Mouse (Mus musculus) intestine, postnatal 0 days (tissue): ENCODE results near the gene Gzme. TPM values are rescaled to one million over a fixed set of nuclear protein-coding genes. Genes with fewer than 3 reads are reported as not detected.

Source experiments
- ATAC-seq: fragments of 200-750 bp; cut with Nextera tagmentation; 2 replicates; pipeline ENCODE4 v1.8.0; 2017; ENCODE audit warnings: mild to moderate bottlenecking, moderate TSS enrichment, moderate library complexity
- H3K27ac ChIP-seq: fragments of 300-500 bp; sonication (generic); 2 replicates; pipeline ENCODE4 v1.5.1; 2014; ENCODE audit warnings: mild to moderate bottlenecking, low read depth, low read length, moderate library complexity
- H3K27me3 ChIP-seq: fragments of 300-500 bp; sonication (generic); replicated peaks from 2 replicates; pipeline ENCODE4 v1.6.1; 2014; ENCODE audit warnings: low read length, mixed read lengths; ENCODE audit not compliant: control insufficient read depth, insufficient read depth
- H3K36me3 ChIP-seq: fragments of 300-500 bp; sonication (generic); 2 replicates; pipeline ENCODE4 v1.6.1; 2014; ENCODE audit warnings: mild to moderate bottlenecking, moderate library complexity; ENCODE audit not compliant: control insufficient read depth, insufficient read depth
- H3K4me1 ChIP-seq: fragments of 300-500 bp; sonication (generic); replicated peaks from 2 replicates; pipeline ENCODE4 v1.6.1; 2014; ENCODE audit warnings: antibody characterized with exemption, low read length, mixed read lengths; ENCODE audit not compliant: control insufficient read depth, insufficient read depth
- H3K4me2 ChIP-seq: fragments of 300-500 bp; sonication (generic); replicated peaks from 2 replicates; pipeline ENCODE4 v1.6.1; 2014; ENCODE audit warnings: low read depth, mild to moderate bottlenecking, moderate library complexity
- H3K4me3 ChIP-seq: fragments of 300-500 bp; sonication (generic); 2 replicates; pipeline ENCODE4 v1.5.1; 2014; ENCODE audit warnings: low read depth, low read length
- H3K9ac ChIP-seq: fragments of 300-500 bp; sonication (generic); 2 replicates; pipeline ENCODE4 v1.6.1; 2014; ENCODE audit warnings: mild to moderate bottlenecking, low read depth, low read length
- H3K9me3 ChIP-seq: fragments of 300-500 bp; sonication (generic); 2 replicates; pipeline ENCODE4 v1.6.1; 2016; ENCODE audit warnings: mixed run types; ENCODE audit not compliant: control insufficient read depth
- CTCF ChIP-seq: sonication (generic); IDR thresholded peaks from 2 replicates; pipeline ENCODE4 v1.5.1; 2016; ENCODE audit warnings: low read depth, mild to moderate bottlenecking, control low read depth, antibody characterized with exemption, moderate library complexity
- WGBS: fragments of 180-500 bp; shearing (Covaris S2); extraction: QIAGEN DNeasy Blood & Tissue Kit; methylation state at CpG from one replicate; pipeline ENCODE4 v1.1.7; 2014; 5-methylcytosine and 5-hydroxymethylcytosine counted together
- microRNA-seq: library from miRNA; unstranded; fragments of <30 nt; microRNA quantifications from one replicate; pipeline ENCODE4, GENCODE M21; 2016
- polyA plus RNA-seq: library from polyadenylated mRNA; unstranded; fragments of >200 nt; fragmentation: Nextera tagmentation; extraction: Ambion mirVana; gene quantifications from 2 replicates; pipeline ENCODE4 v1.2.1, GENCODE M21; 2015

Gene Gzme
- polyA plus RNA-seq, 1 experiment from 2014 or later: not detected

- Histone ChIP-seq H3K4me2 (no peak within 1 kb of the TSS), H3K9ac (no peak within 1 kb of the TSS), H3K36me3 (no peaks in the 10 kb centered on the region), H3K27ac (no peak within 1 kb of the TSS), H3K4me1 (no peaks in the 10 kb centered on the region), H3K9me3 (no peaks in the 10 kb centered on the region), H3K27me3 (no peaks in the 10 kb centered on the region), H3K4me3 (no peak within 1 kb of the TSS)
- no peak for TF ChIP-seq CTCF
- no peak for ATAC-seq
- whole genome bisulfite sequencing: 66% methylated on average over 10 of the region's 10 CpGs
These were observed 18.0 kb downstream of the Gzme start, which contains the start of gene Ctsg for GRCm38 (mm10) chr14:56102386-56102785. Gene Ctsg (minus strand): TSS chr14:56102574.

GRCm38 (mm10) chr14:56098940-56099339, 21.5 kb downstream of the Gzme start:
- Histone ChIP-seq H3K9me3 (no peaks in the 10 kb centered on the region), H3K4me3 (no peak overlapping the region), H3K4me1 (no peaks in the 10 kb centered on the region), H3K4me2 (no peak overlapping the region), H3K27ac (no peak overlapping the region), H3K27me3 (no peaks in the 10 kb centered on the region), H3K9ac (no peak overlapping the region), H3K36me3 (no peaks in the 10 kb centered on the region)
- ATAC-seq: no peak
- TF ChIP-seq CTCF: peak; percentile 68
- WGBS: 79% methylated on average over 4 of the region's 4 CpGs

GRCm38 (mm10) chr14:56097597-56097996, 22.8 kb downstream of the Gzme start:
- no peak overlapping the region for H3K4me3 ChIP-seq
- H3K27me3 ChIP-seq: no peaks in the 10 kb centered on the region
- no peaks in the 10 kb centered on the region for H3K4me1 ChIP-seq
- WGBS: 68% methylated on average over 1 of the region's 1 CpGs
- no peak overlapping the region for H3K27ac ChIP-seq
- H3K9ac ChIP-seq: no peak overlapping the region
- ATAC-seq: no peak
- no peak for TF ChIP-seq CTCF
- no peaks in the 10 kb centered on the region for H3K9me3 ChIP-seq
- H3K36me3 ChIP-seq: no peaks in the 10 kb centered on the region
- no peak overlapping the region for H3K4me2 ChIP-seq

- Histone ChIP-seq H3K9ac (no peak overlapping the region), H3K4me3 (no peak overlapping the region), H3K27ac (no peak overlapping the region), H3K27me3 (no peaks in the 10 kb centered on the region), H3K4me2 (no peak overlapping the region), H3K4me1 (no peaks in the 10 kb centered on the region), H3K9me3 (no peaks in the 10 kb centered on the region), H3K36me3 (no peaks in the 10 kb centered on the region)
- WGBS: 69% methylated on average over 2 of the region's 2 CpGs
- TF ChIP-seq CTCF: no peak
- ATAC-seq: no peak
These were observed 27.1 kb downstream of the Gzme start for GRCm38 (mm10) chr14:56093353-56093752.

- 74% methylated on average over 3 of the region's 3 CpGs for WGBS
- Histone ChIP-seq H3K27ac (no peak overlapping the region), H3K9me3 (no peaks in the 10 kb centered on the region), H3K9ac (no peak overlapping the region), H3K4me2 (no peak overlapping the region), H3K36me3 (no peaks in the 10 kb centered on the region), H3K27me3 (no peaks in the 10 kb centered on the region), H3K4me3 (no peak overlapping the region), H3K4me1 (no peaks in the 10 kb centered on the region)
- ATAC-seq: no peak
- TF ChIP-seq CTCF: no peak
These were observed 33.7 kb downstream of the Gzme start for GRCm38 (mm10) chr14:56086711-56087110.

GRCm38 (mm10) chr14:56085167-56085566, 35.3 kb downstream of the Gzme start, which contains the start of gene Mcpt8:
Gene Mcpt8 (minus strand): TSS chr14:56085273.
- H3K9me3 ChIP-seq: no peaks in the 10 kb centered on the region
- TF ChIP-seq CTCF: no peak
- no peak within 1 kb of the TSS for H3K4me2 ChIP-seq
- no peak within 1 kb of the TSS for H3K27ac ChIP-seq
- no peak for ATAC-seq
- no peaks in the 10 kb centered on the region for H3K4me1 ChIP-seq
- no peak within 1 kb of the TSS for H3K4me3 ChIP-seq
- no peaks in the 10 kb centered on the region for H3K36me3 ChIP-seq
- no peaks in the 10 kb centered on the region for H3K27me3 ChIP-seq
- 89% methylated on average over 2 of the region's 2 CpGs for WGBS
- no peak within 1 kb of the TSS for H3K9ac ChIP-seq

- no peak overlapping the region for H3K4me3 ChIP-seq
- no peak overlapping the region for H3K4me2 ChIP-seq
- no peaks in the 10 kb centered on the region for H3K4me1 ChIP-seq
- no peak for ATAC-seq
- WGBS: 90% methylated on average over 4 of the region's 4 CpGs
- H3K9ac ChIP-seq: no peak overlapping the region
- H3K27me3 ChIP-seq: no peaks in the 10 kb centered on the region
- TF ChIP-seq CTCF: no peak
- no peaks in the 10 kb centered on the region for H3K9me3 ChIP-seq
- H3K36me3 ChIP-seq: no peaks in the 10 kb centered on the region
- no peak overlapping the region for H3K27ac ChIP-seq
These were observed 38.4 kb downstream of the Gzme start for GRCm38 (mm10) chr14:56082016-56082415.

Small RNA genes within 50 kb of the gene (microRNA-seq; reads per million reads assigned to microRNA genes)
- not detected for gene Mir6949

Other genes with a start within 250 kb of the Gzme start
- gene Cbln3, start 236.2 kb downstream of the Gzme start, polyA plus RNA-seq: 0.16 and 0.26 TPM in 2 replicates
- 5.1 and 6.3 TPM in 2 replicates for gene Khnyn, start 235.7 kb downstream of the Gzme start, polyA plus RNA-seq
- 70.9 and 71.5 TPM in 2 replicates for gene Sdr39u1, start 220.3 kb downstream of the Gzme start, polyA plus RNA-seq
- gene Cma1, start 175.9 kb downstream of the Gzme start, polyA plus RNA-seq: 5.8 and 6.4 TPM in 2 replicates
- gene Cma2, start 169.6 kb downstream of the Gzme start, polyA plus RNA-seq: not detected in 2 replicates
- gene Mcpt1, start 102.7 kb downstream of the Gzme start, polyA plus RNA-seq: 0.12 and 0.34 TPM in 2 replicates
- gene Mcpt9, start 90.1 kb downstream of the Gzme start, polyA plus RNA-seq: not detected in 2 replicates
- 0.10 and 0.89 TPM in 2 replicates for gene Mcpt2, start 78.6 kb downstream of the Gzme start, polyA plus RNA-seq
- 1.9 and 2.0 TPM in 2 replicates for gene Mcpt4, start 58.3 kb downstream of the Gzme start, polyA plus RNA-seq
- not detected in 2 replicates for gene Mcpt8, start 35.4 kb downstream of the Gzme start, polyA plus RNA-seq
- not detected in 2 replicates for gene Ctsg, start 18.1 kb downstream of the Gzme start, polyA plus RNA-seq
- gene Gzmd, start 12.0 kb upstream of the Gzme start, polyA plus RNA-seq: not detected in 2 replicates
- gene Gzmg, start 39.0 kb upstream of the Gzme start, polyA plus RNA-seq: not detected in 2 replicates
- gene Gzmn, start 54.0 kb upstream of the Gzme start, polyA plus RNA-seq: not detected in 2 replicates
- not detected in 2 replicates for gene Gzmf, start 90.8 kb upstream of the Gzme start, polyA plus RNA-seq
- not detected in 2 replicates for gene Gzmc, start 114.0 kb upstream of the Gzme start, polyA plus RNA-seq
- 0.21 and 0.34 TPM in 2 replicates for gene Gzmb, start 141.6 kb upstream of the Gzme start, polyA plus RNA-seq
- gene Atp12a, start 244.4 kb upstream of the Gzme start, polyA plus RNA-seq: 0.09 and 0.37 TPM in 2 replicates